Mouse (Mus musculus) neural tube, embryonic 11.5 days (tissue): ENCODE measurements around the gene Rinl. TPM values are rescaled to one million over a fixed set of nuclear protein-coding genes. Genes with fewer than 3 reads are reported as not detected.

Experiments
- ATAC-seq: fragments of 200-750 bp; cut with Nextera tagmentation; 2 replicates; pipeline ENCODE4 v1.8.0; 2017; ENCODE audit warnings: moderate number of reproducible peaks, mild to moderate bottlenecking, moderate TSS enrichment, moderate library complexity; ENCODE audit not compliant: insufficient read depth, low FRiP score, low TSS enrichment
- DNase-seq: peaks from one replicate; pipeline ENCODE4 v3.0.0-alpha.2; 2015; ENCODE audit warnings: low spot score
- H3K27ac ChIP-seq: fragments of 300-500 bp; sonication (generic); 2 replicates; pipeline ENCODE4 v1.5.1; 2014; ENCODE audit warnings: low read depth, mild to moderate bottlenecking, low read length
- H3K27me3 ChIP-seq: fragments of 300-500 bp; sonication (generic); 2 replicates; pipeline ENCODE4 v1.6.1; 2014; ENCODE audit warnings: mild to moderate bottlenecking, low read length, mixed read lengths; ENCODE audit not compliant: control insufficient read depth, insufficient read depth
- H3K36me3 ChIP-seq: fragments of 300-500 bp; sonication (generic); 2 replicates; pipeline ENCODE4 v1.6.1; 2014; ENCODE audit warnings: mild to moderate bottlenecking, low read length, moderate library complexity, mixed read lengths; ENCODE audit not compliant: control insufficient read depth, insufficient read depth
- H3K4me1 ChIP-seq: fragments of 300-500 bp; sonication (generic); 2 replicates; pipeline ENCODE4 v1.6.1; 2014; ENCODE audit warnings: low read length, mixed read lengths; ENCODE audit not compliant: control insufficient read depth, insufficient read depth
- H3K4me2 ChIP-seq: fragments of 300-500 bp; sonication (generic); 2 replicates; pipeline ENCODE4 v1.6.1; 2014; ENCODE audit warnings: low read depth, mild to moderate bottlenecking, moderate library complexity
- H3K4me3 ChIP-seq: fragments of 300-500 bp; sonication (generic); 2 replicates; pipeline ENCODE4 v1.5.1; 2014; ENCODE audit warnings: low read depth, low read length
- H3K9ac ChIP-seq: fragments of 300-500 bp; sonication (generic); 2 replicates; pipeline ENCODE4 v1.6.1; 2014; ENCODE audit warnings: mild to moderate bottlenecking, low read length
- H3K9me3 ChIP-seq: fragments of 300-500 bp; sonication (generic); 2 replicates; pipeline ENCODE4 v1.6.1; 2016; ENCODE audit warnings: low read length; ENCODE audit not compliant: control insufficient read depth
- WGBS: fragments of 180-500 bp; shearing (Covaris S2); extraction: QIAGEN DNeasy Blood & Tissue Kit; methylation state at CpG from one replicate; pipeline ENCODE4 v1.1.7; 2014; 5-methylcytosine and 5-hydroxymethylcytosine counted together
- polyA plus RNA-seq: library from polyadenylated mRNA; unstranded; fragments of >200 nt; fragmentation: Nextera tagmentation; extraction: Ambion mirVana; gene quantifications from 2 replicates; pipeline ENCODE4 v1.2.1, GENCODE M21; 2014

The Rinl gene
- polyA plus RNA-seq, 1 experiment from 2014 or later: 2.6 TPM

DNA sequence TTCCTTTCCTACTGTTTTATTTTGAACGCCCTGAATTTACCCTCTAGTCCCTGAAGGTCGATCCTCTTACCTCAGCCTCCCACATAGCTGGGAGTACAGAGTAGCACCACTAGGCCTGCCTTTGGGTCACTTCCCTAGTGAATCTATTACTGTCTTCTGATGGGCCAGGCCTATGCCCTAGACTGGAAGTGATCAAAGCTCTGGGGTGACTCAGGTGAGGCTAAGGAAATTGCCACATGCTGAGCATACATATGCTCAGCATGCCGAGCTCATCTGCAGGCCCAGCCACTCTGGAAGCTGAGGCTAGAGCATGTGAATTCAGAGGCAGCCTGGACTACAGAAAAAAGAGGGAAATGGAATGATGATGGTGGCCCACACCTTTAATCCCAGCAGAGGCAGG is 15.6 kb upstream of the Rinl start:
- H3K9me3 ChIP-seq: no peaks in the 10 kb centered on the region
- no peak overlapping the region for H3K4me2 ChIP-seq
- H3K27me3 ChIP-seq: no peaks in the 10 kb centered on the region
- DNase-seq (no peak), ATAC-seq (no peak)
- H3K27ac ChIP-seq: no peak overlapping the region
- H3K36me3 ChIP-seq: no peaks in the 10 kb centered on the region
- no peak overlapping the region for H3K9ac ChIP-seq
- no peak overlapping the region for H3K4me3 ChIP-seq
- WGBS: 80% methylated on average over 3 of the region's 3 CpGs
- H3K4me1 ChIP-seq: no peaks in the 10 kb centered on the region

DNA sequence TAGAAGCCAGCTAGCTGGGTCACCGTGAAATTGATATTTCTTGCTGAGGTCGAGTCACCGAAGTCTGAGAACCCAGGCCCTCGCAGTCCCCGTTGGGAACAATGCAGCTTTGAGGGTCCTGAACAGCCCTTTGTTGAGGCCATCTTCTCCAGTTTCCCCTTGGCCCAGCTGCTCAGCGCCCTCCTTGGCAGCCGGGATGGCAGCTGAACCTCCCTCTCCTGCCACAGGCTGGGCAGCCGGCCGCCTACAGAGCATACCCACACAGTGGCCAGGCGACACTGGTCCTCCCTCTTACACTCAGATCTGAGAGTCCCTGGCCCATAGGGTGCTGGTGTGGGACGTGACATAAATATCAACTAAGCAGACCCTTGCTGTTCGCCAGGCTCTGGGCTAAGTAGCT is 14.6 kb upstream of the Rinl start:
- no peak overlapping the region for H3K4me2 ChIP-seq
- ATAC-seq (peak; percentile 53; the same call in 1 of the 2 replicates), DNase-seq (no peak)
- no peaks in the 10 kb centered on the region for H3K9me3 ChIP-seq
- H3K4me1 ChIP-seq: no peaks in the 10 kb centered on the region
- H3K4me3 ChIP-seq: no peak overlapping the region
- H3K27me3 ChIP-seq: no peaks in the 10 kb centered on the region
- H3K27ac ChIP-seq: no peak overlapping the region
- no peaks in the 10 kb centered on the region for H3K36me3 ChIP-seq
- 67% methylated on average over 12 of the region's 12 CpGs for WGBS
- H3K9ac ChIP-seq: no peak overlapping the region

DNA sequence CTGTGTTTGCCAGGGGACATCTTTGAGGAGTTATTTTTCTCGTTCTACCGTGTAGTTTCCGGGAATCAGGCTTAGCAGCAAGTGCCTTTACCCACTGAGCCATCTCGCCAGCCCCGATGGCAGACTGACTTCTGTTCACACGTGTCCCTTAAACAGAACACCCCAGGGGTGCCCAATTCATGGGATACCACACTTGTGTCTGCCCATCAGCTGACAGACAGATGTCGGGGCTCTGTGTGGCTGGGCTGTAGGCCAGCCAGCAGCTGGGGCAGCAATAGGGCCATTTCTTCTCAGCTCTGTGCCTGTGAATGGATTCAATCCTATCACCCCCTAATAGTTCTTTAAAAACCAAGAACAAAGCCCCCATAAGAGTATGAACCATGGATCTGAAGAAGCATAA is 13.6 kb upstream of the Rinl start:
- no peaks in the 10 kb centered on the region for H3K4me1 ChIP-seq
- no peak overlapping the region for H3K9ac ChIP-seq
- H3K4me2 ChIP-seq: no peak overlapping the region
- WGBS: 83% methylated on average over 7 of the region's 7 CpGs
- H3K27me3 ChIP-seq: no peaks in the 10 kb centered on the region
- no peak overlapping the region for H3K4me3 ChIP-seq
- H3K9me3 ChIP-seq: no peaks in the 10 kb centered on the region
- ATAC-seq: no peak
- no peak for DNase-seq
- H3K36me3 ChIP-seq: no peaks in the 10 kb centered on the region
- no peak overlapping the region for H3K27ac ChIP-seq

DNA sequence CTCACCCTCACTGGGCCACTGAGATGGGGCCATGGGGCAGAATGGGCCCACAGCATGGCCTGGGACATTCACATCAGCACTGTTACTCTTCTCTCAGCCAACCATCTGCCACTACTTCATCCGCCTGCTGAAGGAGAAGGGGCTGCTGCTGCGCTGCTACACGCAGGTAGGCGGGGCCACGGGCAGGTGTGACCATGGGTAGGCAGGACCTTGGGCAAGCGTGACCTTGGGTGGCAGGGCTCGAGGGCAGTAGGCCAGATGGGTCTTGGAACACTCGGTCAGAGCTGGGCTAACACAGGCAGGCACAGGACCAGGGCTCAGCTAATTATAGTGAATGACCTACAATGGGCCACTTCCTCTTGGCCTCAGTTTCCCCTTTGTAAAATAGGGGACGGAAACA is 9.9 kb upstream of the Rinl start:
- no peak for DNase-seq
- H3K4me1 ChIP-seq: no peaks in the 10 kb centered on the region
- ATAC-seq: no peak
- no peak overlapping the region for H3K9ac ChIP-seq
- H3K4me2 ChIP-seq: no peak overlapping the region
- H3K36me3 ChIP-seq: peaks cover 2% of the 10 kb centered on the region; the same call in 1 of the 2 replicates
- 81% methylated on average over 9 of the region's 9 CpGs for WGBS
- H3K9me3 ChIP-seq: no peaks in the 10 kb centered on the region
- no peak overlapping the region for H3K4me3 ChIP-seq
- H3K27me3 ChIP-seq: no peaks in the 10 kb centered on the region
- no peak overlapping the region for H3K27ac ChIP-seq

DNA sequence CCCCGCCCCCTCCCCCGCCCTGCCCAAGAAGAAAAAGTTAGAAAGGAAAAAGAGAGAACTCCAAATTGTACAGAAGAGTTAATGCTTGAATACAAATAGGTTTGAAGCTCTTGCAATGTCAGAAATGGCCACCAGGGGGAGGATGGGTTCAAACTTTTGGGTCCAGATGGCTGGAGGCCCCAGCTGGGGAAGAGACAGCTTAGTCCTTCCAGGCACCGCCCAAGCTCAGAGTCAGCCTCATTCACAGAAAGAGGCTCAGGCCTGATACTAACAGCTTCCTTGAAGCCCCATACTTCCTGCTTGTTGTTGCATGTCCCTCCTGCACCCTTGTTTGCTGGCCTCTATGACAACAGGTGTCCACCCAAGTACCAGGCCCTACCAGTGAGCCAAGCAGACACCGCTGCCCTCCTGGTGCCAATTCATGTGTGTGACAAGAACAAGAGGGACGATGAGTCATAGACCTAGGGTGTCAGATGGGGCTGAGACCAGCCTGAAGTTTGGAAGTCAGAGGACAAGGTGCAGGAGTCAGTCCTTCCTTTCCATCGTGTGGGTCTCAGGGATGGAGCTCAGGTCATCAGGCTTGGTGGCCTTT is 8.6 kb upstream of the Rinl start:
- Histone ChIP-seq H3K27me3 (no peaks in the 10 kb centered on the region), H3K4me2 (no peak overlapping the region)
- WGBS: 48% methylated on average over 6 of the region's 6 CpGs

DNA sequence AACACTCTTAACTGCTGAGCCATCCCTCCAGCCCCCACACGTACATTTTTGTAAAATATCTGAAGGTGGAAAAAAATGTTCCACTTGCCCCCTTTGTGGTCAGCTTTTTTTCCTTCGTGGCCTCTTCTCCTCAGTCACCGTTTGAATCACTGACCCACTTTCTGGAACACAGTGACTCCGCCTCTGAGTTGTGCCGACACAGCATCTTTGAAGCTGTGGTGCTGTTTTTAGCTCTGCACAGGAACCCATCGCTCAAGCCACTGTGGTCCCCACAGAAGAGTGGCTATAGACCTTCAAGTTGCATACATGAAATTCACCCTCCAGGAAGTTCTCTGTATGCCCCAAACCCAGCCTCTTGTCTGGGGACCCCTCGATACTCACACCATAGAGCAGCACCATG is 7.9 kb upstream of the Rinl start:
- Histone ChIP-seq H3K9me3 (no peaks in the 10 kb centered on the region), H3K36me3 (peaks cover 2% of the 10 kb centered on the region; the same call in 1 of the 2 replicates), H3K4me2 (no peak overlapping the region), H3K9ac (no peak overlapping the region), H3K4me1 (no peaks in the 10 kb centered on the region), H3K27ac (no peak overlapping the region), H3K4me3 (no peak overlapping the region), H3K27me3 (no peaks in the 10 kb centered on the region)
- no peak for ATAC-seq
- 84% methylated on average over 7 of the region's 7 CpGs for WGBS
- DNase-seq: no peak

More for the DNA sequence above, 8.6 kb upstream of the Rinl start:
- no peak overlapping the region for H3K27ac ChIP-seq
- DNase-seq: peak; percentile 81
- peaks cover 2% of the 10 kb centered on the region; the same call in 1 of the 2 replicates for H3K36me3 ChIP-seq
- no peak for ATAC-seq
- H3K4me1 ChIP-seq: no peaks in the 10 kb centered on the region
- no peak overlapping the region for H3K9ac ChIP-seq
- H3K4me3 ChIP-seq: no peak overlapping the region
- no peaks in the 10 kb centered on the region for H3K9me3 ChIP-seq

DNA sequence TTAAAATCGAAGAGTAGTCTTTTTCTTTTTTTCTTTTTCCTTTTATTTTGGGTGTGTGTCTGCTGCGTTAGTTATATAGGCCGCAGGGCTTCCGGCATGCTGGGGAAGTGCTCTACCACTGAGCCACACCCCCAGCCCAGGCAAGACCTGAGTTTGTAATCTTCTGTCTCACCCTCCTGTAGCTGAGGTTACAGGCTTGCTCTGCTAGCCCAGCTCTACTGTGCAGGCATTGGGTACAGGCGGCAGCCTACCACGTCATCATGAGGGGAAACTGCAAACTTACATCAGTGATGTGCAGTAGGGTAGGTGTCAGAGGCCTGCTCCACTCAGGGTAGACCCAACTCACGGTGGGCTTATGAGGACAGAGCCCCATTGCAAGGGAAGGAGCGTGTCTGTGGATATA is 7.5 kb upstream of the Rinl start:
- Histone ChIP-seq H3K27ac (no peak overlapping the region), H3K27me3 (no peaks in the 10 kb centered on the region), H3K4me1 (no peaks in the 10 kb centered on the region), H3K4me3 (no peak overlapping the region), H3K4me2 (no peak overlapping the region), H3K9me3 (no peaks in the 10 kb centered on the region), H3K9ac (no peak overlapping the region), H3K36me3 (peaks cover 2% of the 10 kb centered on the region; the same call in 1 of the 2 replicates)
- 92% methylated on average over 8 of the region's 8 CpGs for WGBS
- ATAC-seq: no peak
- DNase-seq: no peak

DNA sequence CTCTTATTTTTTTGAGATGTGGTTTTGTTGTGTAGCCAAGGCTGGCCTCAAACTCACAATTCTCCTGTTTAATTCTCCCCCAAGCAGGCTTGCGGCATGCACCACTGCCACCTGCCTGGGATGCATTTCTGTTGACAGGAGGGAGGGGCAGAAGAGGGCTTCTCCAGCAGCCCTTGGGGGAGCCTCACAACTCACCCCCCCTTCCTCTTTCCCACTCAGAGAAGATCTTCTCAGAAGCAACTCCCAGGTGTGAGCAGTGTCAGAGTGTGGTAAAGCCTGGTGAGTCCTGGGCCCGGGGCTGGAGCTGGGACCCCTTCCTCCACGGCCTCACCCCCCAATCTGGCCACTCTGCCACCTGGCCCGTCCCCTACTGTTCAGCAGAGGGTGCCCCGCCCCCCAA is 3.6 kb upstream of the Rinl start:
- Histone ChIP-seq H3K4me1 (no peaks in the 10 kb centered on the region), H3K4me3 (no peak overlapping the region), H3K27ac (no peak overlapping the region), H3K9me3 (no peaks in the 10 kb centered on the region), H3K27me3 (no peaks in the 10 kb centered on the region), H3K9ac (no peak overlapping the region), H3K4me2 (no peak overlapping the region), H3K36me3 (peaks cover 2% of the 10 kb centered on the region; the same call in 1 of the 2 replicates)
- ATAC-seq (no peak), DNase-seq (no peak)
- 68% methylated on average over 5 of the region's 5 CpGs for WGBS

DNA sequence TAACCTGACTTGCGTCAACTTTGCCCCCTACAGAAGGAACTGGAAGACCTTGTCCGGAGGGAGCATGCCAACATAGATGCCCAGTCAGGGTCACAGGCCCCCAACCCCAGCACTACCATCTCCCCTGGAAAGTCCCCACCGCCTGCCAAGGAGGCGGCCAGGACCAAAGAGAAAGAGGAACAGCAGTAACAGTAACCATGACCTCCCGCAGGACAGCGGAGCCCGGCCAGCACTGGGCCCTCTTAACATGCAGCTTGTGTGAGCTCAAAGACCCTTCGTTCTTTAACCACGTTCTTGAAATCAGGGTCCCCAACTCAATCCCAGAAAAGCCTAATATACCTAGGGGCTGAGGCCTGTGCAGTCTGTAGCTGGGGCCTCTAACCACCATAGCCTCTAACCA is 885 bp upstream of the Rinl start:
- no peaks in the 10 kb centered on the region for H3K27me3 ChIP-seq
- no peaks in the 10 kb centered on the region for H3K4me1 ChIP-seq
- H3K27ac ChIP-seq: no peak overlapping the region
- no peak overlapping the region for H3K4me2 ChIP-seq
- 95% methylated on average over 9 of the region's 9 CpGs for WGBS
- no peaks in the 10 kb centered on the region for H3K9me3 ChIP-seq
- peaks cover 2% of the 10 kb centered on the region; the same call in 1 of the 2 replicates for H3K36me3 ChIP-seq
- no peak overlapping the region for H3K9ac ChIP-seq
- ATAC-seq: no peak
- H3K4me3 ChIP-seq: no peak overlapping the region
- DNase-seq: no peak
